Mouse (Mus musculus) myocyte (in vitro differentiated cells): Measurements from ENCODE around the gene Smyd1.

Experiments
- CEBPB ChIP-seq: IDR thresholded peaks from 2 replicates; pipeline ENCODE4 v1.6.1; 2011; ENCODE audit warnings: mild to moderate bottlenecking, moderate library complexity; ENCODE audit not compliant: poor library complexity, insufficient read depth, severe bottlenecking
- E2F4 ChIP-seq: IDR thresholded peaks from one replicate; pipeline ENCODE4 v1.6.1; 2011; ENCODE audit warnings: mild to moderate bottlenecking, control low read depth, moderate library complexity; ENCODE audit not compliant: insufficient read depth
- MAX ChIP-seq: IDR thresholded peaks from one replicate; pipeline ENCODE4 v1.6.1; 2011; ENCODE audit warnings: low read depth, mild to moderate bottlenecking, control low read depth
- MYOD1 ChIP-seq, 3 experiments: IDR thresholded peaks; one replicate each; pipeline ENCODE4 v1.6.1; 2011; ENCODE audit warnings: control low read depth in 2 of 3, low read depth in 2 of 3, mild to moderate bottlenecking in 2 of 3, moderate library complexity in 1 of 3; ENCODE audit not compliant: insufficient read length in 2 of 3, control insufficient read depth in 1 of 3
- MYOG ChIP-seq, 3 experiments: IDR thresholded peaks; one replicate each; pipeline ENCODE4 v1.6.1; 2011; ENCODE audit warnings: control low read depth in 2 of 3, low read depth in 2 of 3, mild to moderate bottlenecking in 2 of 3; ENCODE audit not compliant: insufficient read length in 2 of 3, control insufficient read depth in 1 of 3, insufficient read depth in 1 of 3
- POLR2A ChIP-seq: IDR thresholded peaks from one replicate; pipeline ENCODE4 v1.6.1; 2011; ENCODE audit warnings: low read depth, mild to moderate bottlenecking, control low read depth, moderate library complexity; ENCODE audit not compliant: insufficient read length
- POLR2AphosphoS2 ChIP-seq: IDR thresholded peaks from one replicate; pipeline ENCODE4 v1.6.1; 2011; ENCODE audit warnings: low read depth, control low read depth; ENCODE audit not compliant: insufficient read length
- TCF12 ChIP-seq: IDR thresholded peaks from one replicate; pipeline ENCODE4 v1.6.1; 2011; ENCODE audit warnings: mild to moderate bottlenecking, control low read depth; ENCODE audit not compliant: poor library complexity, insufficient read depth, severe bottlenecking
- TCF3 ChIP-seq: IDR thresholded peaks from one replicate; pipeline ENCODE4 v1.6.1; 2011; ENCODE audit warnings: low read depth, control low read depth; ENCODE audit not compliant: insufficient read length
- USF1 ChIP-seq: IDR thresholded peaks from one replicate; pipeline ENCODE4 v1.6.1; 2011; ENCODE audit warnings: low read depth, mild to moderate bottlenecking, control low read depth, moderate library complexity

DNA sequence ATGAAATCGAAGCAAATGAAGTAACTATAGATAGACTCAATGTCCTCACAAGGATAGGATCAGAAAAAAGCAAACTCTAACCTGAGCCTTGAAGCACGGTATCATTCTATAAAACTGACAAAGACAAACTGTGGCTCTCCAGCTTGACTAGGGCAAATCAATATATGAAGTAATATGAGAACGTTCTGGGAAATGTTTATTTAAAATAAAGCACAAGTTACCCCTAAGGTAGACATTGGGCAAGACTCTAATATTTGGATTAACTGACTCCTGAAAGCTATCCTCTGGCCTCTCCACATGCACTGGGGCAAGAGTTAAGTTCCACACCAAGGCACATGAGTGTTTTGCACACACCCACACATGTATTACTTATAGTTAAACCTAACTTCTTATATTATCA lies 61.0 kb downstream of the Smyd1 start:
- TF ChIP-seq POLR2A = no peak
- no peak for TF ChIP-seq CEBPB
- no peak for TF ChIP-seq USF1
- TF ChIP-seq TCF12 = no peak
- TF ChIP-seq POLR2AphosphoS2 = no peak
- TF ChIP-seq MAX = no peak
- no peak for TF ChIP-seq MYOD1 (IDR thresholded peaks at IDR 0.05; ENCODE audit: control insufficient read depth in 1 of 3, insufficient read length in 2 of 3, low read depth in 2 of 3)
- TF ChIP-seq MYOG (IDR thresholded peaks at IDR 0.05; ENCODE audit: control insufficient read depth in 1 of 3, insufficient read depth in 1 of 3, insufficient read length in 2 of 3, low read depth in 2 of 3) = no peak
- TF ChIP-seq TCF3 = no peak
- no peak for TF ChIP-seq E2F4
